Mouse (Mus musculus) inflammation-experienced regulatory T-cells, adult 16 weeks (primary cell): ENCODE data around the gene Mycbp2. TPM values are rescaled to one million over a fixed set of nuclear protein-coding genes. Genes with fewer than 3 reads are reported as not detected.

ENCODE experiments used
- polyA plus RNA-seq: library from polyadenylated mRNA; unstranded; fragments of 100-300 nt; shearing (Covaris generic); gene quantifications from one replicate; pipeline ENCODE4 v1.2.1, GENCODE M21; 2017

Mycbp2 gene
- polyA plus RNA-seq, result 53.2 TPM

DNA sequence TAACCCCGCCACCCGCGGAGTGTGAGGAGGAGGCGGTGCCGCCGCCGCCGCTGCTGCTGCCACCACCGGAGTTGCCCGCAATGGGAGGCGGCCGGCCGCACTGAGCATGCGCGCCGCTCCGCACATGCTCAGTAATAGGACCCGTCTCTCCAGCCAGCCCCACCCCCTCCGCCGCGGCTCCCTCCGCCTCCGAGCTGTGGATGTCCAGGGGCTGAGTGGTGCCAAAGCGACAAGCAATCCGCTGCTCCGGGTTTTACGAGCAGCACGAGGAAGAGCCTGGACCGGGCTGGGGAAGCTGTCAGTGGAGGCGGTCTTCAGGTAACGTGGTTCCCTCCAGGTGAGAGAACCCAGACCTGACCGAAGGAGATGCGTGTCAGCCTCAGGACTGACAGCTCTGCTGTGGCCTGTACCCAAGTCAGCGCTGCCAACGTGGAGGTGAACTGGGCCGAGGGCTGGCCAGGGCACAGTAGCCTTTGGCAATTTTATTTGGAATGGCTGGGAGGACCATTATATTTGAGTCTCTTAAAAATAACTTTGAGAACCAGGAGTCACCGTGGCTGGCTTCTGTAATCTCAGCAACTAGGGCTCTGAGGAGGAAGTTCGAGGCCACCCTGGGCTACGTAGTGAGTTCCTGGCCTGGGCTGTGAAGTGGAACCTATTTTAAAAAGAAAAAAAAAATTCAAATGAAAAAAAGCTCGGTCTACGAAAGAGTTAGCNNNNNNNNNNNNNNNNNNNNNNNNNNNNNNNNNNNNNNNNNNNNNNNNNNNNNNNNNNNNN is at the start of gene Mycbp2:
Mycbp2 (minus strand) TSS at position 86 of the 777 bp plus-strand sequence.

DNA sequence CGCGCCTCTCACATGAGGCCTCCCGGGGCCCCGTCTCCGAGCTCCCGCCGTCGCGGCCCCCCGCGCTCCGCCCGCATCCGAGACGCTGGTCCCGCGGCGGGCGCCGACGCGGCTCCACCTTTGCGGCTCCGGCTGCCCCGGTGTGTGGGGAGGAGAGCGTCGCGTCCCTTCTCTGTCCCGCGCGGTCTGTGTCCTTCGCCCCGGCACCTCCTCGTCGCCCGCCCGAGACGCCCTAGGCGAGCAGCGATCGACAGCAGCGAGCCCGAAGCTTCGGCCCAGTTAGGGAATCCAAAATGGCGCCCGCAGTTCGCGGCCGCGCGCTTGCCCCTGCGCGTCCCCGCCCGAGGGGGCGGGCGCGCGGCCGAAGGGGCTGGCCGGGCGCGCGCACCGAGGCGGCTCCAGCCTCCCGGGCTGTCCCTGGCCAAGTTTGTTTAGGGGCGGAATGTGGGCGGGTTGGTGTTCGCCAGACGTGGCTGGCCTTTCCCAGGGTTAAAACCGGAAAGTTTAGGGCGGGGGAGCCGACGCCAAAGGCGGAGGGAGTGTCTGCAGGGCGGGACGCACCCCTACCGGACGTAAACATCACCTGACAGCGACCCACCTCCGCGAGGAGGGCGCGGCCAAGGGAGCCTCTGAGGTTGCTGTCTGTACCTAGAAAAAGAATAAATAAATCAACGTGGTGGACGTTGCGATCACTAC is 247.2 kb downstream of the Mycbp2 start, which contains the start of gene Fbxl3:
Fbxl3 (minus strand) TSS at position 329 of the 696 bp plus-strand sequence.

DNA sequence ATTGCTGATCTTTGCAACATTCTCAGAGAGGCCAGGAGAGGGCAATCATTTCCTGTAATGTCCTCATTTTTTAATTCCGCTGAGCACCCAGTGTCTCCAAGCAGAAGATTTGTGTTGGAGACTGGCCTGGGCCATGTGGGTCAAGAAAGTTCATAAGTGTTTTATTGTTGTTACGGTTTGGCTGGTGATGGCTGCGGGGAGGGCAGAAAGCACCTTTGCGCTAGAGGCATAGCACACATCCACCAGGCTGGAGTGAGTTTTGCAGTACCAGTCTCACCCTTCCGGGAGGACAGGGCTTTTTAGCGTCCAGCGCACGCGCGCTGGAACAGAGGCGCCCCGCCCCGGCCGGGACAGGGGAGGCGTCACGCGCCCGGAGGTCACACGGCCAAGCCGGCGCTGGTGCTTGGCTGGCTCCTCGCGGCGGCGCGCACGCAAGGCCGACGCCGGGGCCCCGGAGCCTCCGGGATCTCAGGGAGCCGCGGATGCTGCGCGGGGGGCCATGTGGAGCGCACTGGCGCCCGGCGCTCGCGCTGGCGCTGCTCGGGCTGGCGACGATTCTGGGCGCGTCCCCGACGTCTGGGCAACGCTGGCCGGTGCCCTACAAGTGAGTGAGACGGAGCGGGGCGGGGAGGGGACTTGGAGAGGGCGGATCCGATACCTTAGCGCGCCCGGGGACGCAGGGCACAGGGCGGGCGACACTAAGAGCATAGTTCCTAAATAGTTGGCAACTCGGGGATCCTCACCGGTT is 276.6 kb downstream of the Mycbp2 start, which contains the start of gene Cln5:
Cln5 (plus strand) TSS at position 353 of the 748 bp plus-strand sequence.

Other genes starting within 250 kb of the Mycbp2 start
- 27.8 TPM for gene Fbxl3, start 247.2 kb downstream of the Mycbp2 start, polyA plus RNA-seq
- 0.12 TPM for gene Scel, start 166.5 kb upstream of the Mycbp2 start, polyA plus RNA-seq